Mouse (Mus musculus): ENCODE data around the gene Rps6ka2. TPM values are rescaled to one million over a fixed set of nuclear protein-coding genes. Genes with fewer than 3 reads are reported as not detected.
A peak's percentile ranks its signal among the peaks of the same experiment; 100 is the strongest.

Gene Rps6ka2
- polyA plus RNA-seq, 1 experiment from 2014 or later, result 22.7 TPM

DNA sequence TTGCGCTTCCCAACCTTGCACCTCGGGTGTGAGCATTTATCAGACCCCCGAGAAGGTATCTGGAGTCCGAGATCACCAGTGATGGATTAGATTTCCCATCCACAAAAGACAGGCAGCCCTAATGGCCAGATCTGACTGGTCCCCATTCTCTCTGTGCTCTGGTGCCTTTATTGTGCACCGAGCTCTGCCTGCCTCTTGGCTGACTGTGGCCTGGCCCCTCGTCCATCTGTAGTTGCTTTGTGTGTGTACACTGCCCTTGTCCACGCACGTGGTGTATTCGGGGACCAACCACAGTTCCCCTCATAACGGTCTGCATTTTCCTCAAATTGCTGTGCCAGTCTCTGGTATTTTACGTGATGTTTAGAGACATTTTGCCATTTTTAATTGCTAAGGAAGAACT lies 40.7 kb downstream of the Rps6ka2 start:
- H3K9ac ChIP-seq (replicated peaks; ENCODE audit: low read length), result no peak overlapping the region
- no peaks in the 10 kb centered on the region for H3K36me3 ChIP-seq (ENCODE audit: control insufficient read depth, insufficient read depth, low read length)
- no peak overlapping the region for H3K4me2 ChIP-seq (ENCODE audit: low read length)
- H3K27me3 ChIP-seq (ENCODE audit: control insufficient read depth, insufficient read depth, low read length), result no peaks in the 10 kb centered on the region
- H3K4me3 ChIP-seq (replicated peaks; ENCODE audit: low read depth, low read length), result no peak overlapping the region
- no peak for ATAC-seq (ENCODE audit: low FRiP score, low TSS enrichment)
- H3K4me1 ChIP-seq (ENCODE audit: control insufficient read depth, insufficient read depth, low read length), result peaks cover 21% of the 10 kb centered on the region
- WGBS, result 47% methylated on average over 11 of the region's 11 CpGs
- 0 out of 2 replicates have a peak overlapping the region, but pooled peaks have one; percentile 9 for H3K27ac ChIP-seq (replicated peaks; ENCODE audit: low read depth, low read length)
- no peak for DNase-seq
- no peaks in the 10 kb centered on the region for H3K9me3 ChIP-seq (ENCODE audit: control insufficient read depth, low read length)

DNA sequence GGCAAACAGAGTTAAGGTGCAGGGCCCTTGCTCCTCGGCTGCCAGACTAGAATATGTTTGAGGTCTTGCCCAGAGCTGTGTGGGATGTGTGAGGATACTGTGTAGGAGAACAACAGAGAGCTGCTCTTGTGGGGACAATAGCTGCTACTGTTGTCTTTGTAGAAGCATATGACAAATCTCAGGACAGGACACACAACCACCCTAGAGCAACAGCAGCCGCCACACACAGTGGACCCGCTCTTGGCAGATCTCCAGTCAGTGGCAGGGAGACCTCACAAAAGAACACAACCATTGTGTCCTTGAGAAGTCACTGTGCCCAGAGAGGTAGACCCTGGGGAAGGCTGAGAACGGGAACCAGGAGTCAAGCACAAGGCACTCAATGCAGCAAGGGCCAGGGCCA lies 42.0 kb downstream of the Rps6ka2 start:
- DNase-seq (no peak), ATAC-seq (ENCODE audit: low FRiP score, low TSS enrichment) (no peak)
- H3K27me3 ChIP-seq (ENCODE audit: control insufficient read depth, insufficient read depth, low read length), result no peaks in the 10 kb centered on the region
- 80% methylated on average over 4 of the region's 4 CpGs for WGBS
- H3K9me3 ChIP-seq (ENCODE audit: control insufficient read depth, low read length), result no peaks in the 10 kb centered on the region
- no peak overlapping the region for H3K4me2 ChIP-seq (ENCODE audit: low read length)
- peaks cover 19% of the 10 kb centered on the region for H3K4me1 ChIP-seq (ENCODE audit: control insufficient read depth, insufficient read depth, low read length)
- H3K9ac ChIP-seq (replicated peaks; ENCODE audit: low read length), result no peak overlapping the region
- no peak overlapping the region for H3K4me3 ChIP-seq (replicated peaks; ENCODE audit: low read depth, low read length)
- H3K36me3 ChIP-seq (ENCODE audit: control insufficient read depth, insufficient read depth, low read length), result no peaks in the 10 kb centered on the region
- no peak overlapping the region for H3K27ac ChIP-seq (replicated peaks; ENCODE audit: low read depth, low read length)

DNA sequence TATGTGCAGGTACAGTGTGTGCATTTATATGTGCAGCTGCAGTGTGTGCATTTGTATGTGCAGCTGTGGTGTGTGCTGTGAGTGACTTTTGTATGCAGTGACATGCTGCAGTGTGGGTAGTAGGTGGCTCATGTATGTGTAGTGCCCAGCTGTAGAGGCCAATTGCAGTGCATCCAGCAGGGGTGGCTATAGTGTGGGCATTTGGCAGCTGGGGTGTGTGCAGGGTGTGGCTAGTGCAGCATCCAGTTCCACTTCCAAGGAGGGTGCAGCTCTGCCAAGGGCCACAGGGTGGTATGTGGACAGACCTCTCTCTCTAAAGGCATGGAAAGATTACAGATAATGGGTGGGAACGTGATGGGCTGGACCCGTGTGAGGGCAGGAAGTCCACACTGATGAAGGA lies 43.3 kb downstream of the Rps6ka2 start:
- H3K9me3 ChIP-seq (ENCODE audit: control insufficient read depth, low read length), result no peaks in the 10 kb centered on the region
- no peaks in the 10 kb centered on the region for H3K27me3 ChIP-seq (ENCODE audit: control insufficient read depth, insufficient read depth, low read length)
- H3K4me2 ChIP-seq (ENCODE audit: low read length), result no peak overlapping the region
- no peaks in the 10 kb centered on the region for H3K36me3 ChIP-seq (ENCODE audit: control insufficient read depth, insufficient read depth, low read length)
- no peak overlapping the region for H3K27ac ChIP-seq (replicated peaks; ENCODE audit: low read depth, low read length)
- no peak overlapping the region for H3K9ac ChIP-seq (replicated peaks; ENCODE audit: low read length)
- H3K4me1 ChIP-seq (ENCODE audit: control insufficient read depth, insufficient read depth, low read length), result peaks cover 24% of the 10 kb centered on the region
- H3K4me3 ChIP-seq (replicated peaks; ENCODE audit: low read depth, low read length), result no peak overlapping the region
- WGBS, result 90% methylated on average over 2 of the region's 2 CpGs
- DNase-seq (no peak), ATAC-seq (ENCODE audit: low FRiP score, low TSS enrichment) (no peak)

DNA sequence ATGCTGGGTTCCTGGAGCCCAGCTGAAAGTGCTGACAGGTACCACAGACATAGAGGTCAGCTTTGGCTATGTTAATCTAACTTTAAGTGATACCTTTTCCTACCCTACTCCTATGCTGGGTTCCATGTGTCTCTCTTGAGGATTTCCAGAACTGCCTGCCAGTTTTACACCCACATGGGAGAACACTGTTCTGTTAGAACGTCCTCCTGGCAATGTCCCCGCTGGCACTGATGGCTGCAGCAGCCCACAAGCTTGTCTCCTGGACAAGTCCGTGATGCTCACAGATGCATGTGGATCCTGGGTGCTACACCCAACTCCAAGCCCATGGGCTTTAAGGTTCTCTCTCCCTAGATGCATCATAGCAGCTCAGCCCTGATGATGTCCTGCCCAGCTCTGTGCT lies 44.1 kb downstream of the Rps6ka2 start:
- Histone ChIP-seq H3K9ac (replicated peaks; ENCODE audit: low read length) (no peak overlapping the region), H3K9me3 (ENCODE audit: control insufficient read depth, low read length) (no peaks in the 10 kb centered on the region), H3K4me3 (replicated peaks; ENCODE audit: low read depth, low read length) (no peak overlapping the region), H3K27me3 (ENCODE audit: control insufficient read depth, insufficient read depth, low read length) (no peaks in the 10 kb centered on the region), H3K36me3 (ENCODE audit: control insufficient read depth, insufficient read depth, low read length) (no peaks in the 10 kb centered on the region), H3K27ac (replicated peaks; ENCODE audit: low read depth, low read length) (no peak overlapping the region), H3K4me1 (ENCODE audit: control insufficient read depth, insufficient read depth, low read length) (peaks cover 25% of the 10 kb centered on the region; the same call in 1 of the 2 replicates), H3K4me2 (ENCODE audit: low read length) (no peak overlapping the region)
- DNase-seq (no peak), ATAC-seq (ENCODE audit: low FRiP score, low TSS enrichment) (no peak)
- WGBS, result 91% methylated on average over 3 of the region's 3 CpGs

DNA sequence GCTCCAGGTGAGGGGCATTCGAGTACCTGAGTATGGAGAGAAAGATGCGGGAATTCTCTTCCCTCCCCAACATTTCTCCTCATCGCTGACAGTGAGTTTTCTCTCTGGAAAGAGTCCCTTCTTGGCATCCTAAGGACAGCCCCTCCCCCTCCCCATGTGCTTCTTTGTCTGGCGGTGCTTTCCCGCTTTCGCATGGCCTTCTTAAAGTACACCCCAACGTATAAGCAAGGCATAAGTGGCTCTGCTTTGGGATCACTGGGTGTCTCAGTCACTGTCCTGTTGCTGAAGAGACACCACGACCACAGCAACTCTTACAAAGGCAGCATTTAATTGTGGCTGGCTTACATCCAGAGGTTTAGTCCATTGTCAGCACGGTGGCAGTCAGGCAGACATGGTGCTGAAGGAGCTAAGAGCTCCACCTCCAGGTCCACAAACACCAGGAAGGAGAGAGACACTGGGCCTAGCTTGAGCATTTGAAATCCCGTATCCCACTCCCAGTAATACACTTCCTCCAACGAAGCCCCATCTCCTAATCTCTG lies 47.9 kb downstream of the Rps6ka2 start:
- H3K27ac ChIP-seq (replicated peaks; ENCODE audit: low read depth, low read length), result no peak overlapping the region
- H3K4me1 ChIP-seq (ENCODE audit: control insufficient read depth, insufficient read depth, low read length), result peaks cover 18% of the 10 kb centered on the region; the same call in 1 of the 2 replicates
- H3K36me3 ChIP-seq (ENCODE audit: control insufficient read depth, insufficient read depth, low read length), result no peaks in the 10 kb centered on the region
- ATAC-seq (ENCODE audit: low FRiP score, low TSS enrichment) (no peak), DNase-seq (peak; percentile 55)
- 69% methylated on average over 11 of the region's 11 CpGs for WGBS
- H3K4me2 ChIP-seq (ENCODE audit: low read length), result no peak overlapping the region
- no peaks in the 10 kb centered on the region for H3K9me3 ChIP-seq (ENCODE audit: control insufficient read depth, low read length)
- H3K4me3 ChIP-seq (replicated peaks; ENCODE audit: low read depth, low read length), result no peak overlapping the region
- no peaks in the 10 kb centered on the region for H3K27me3 ChIP-seq (ENCODE audit: control insufficient read depth, insufficient read depth, low read length)
- H3K9ac ChIP-seq (replicated peaks; ENCODE audit: low read length), result no peak overlapping the region

DNA sequence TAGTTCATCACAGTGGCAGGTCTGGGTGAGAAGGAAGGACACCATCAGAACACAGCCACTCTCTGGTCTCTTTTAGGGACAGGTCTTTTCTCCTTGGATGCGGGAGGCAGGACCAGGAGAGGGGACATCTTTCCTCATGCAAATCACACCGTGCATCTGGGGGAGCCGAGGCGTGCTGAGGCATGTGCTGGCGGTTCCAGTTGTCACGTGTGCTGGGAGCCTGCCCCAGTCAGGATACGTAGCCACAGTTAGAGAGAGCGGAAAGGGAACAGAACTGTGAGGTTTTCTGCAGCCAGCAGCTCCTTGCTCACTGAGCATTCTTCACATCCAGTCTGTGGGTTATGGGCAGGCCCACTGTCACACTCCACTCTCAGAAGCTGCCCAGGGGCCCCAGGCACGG lies 48.5 kb downstream of the Rps6ka2 start:
- no peaks in the 10 kb centered on the region for H3K9me3 ChIP-seq (ENCODE audit: control insufficient read depth, low read length)
- ATAC-seq (ENCODE audit: low FRiP score, low TSS enrichment) (no peak), DNase-seq (no peak)
- H3K4me2 ChIP-seq (ENCODE audit: low read length), result no peak overlapping the region
- H3K27me3 ChIP-seq (ENCODE audit: control insufficient read depth, insufficient read depth, low read length), result no peaks in the 10 kb centered on the region
- H3K4me1 ChIP-seq (ENCODE audit: control insufficient read depth, insufficient read depth, low read length), result peaks cover 18% of the 10 kb centered on the region; the same call in 1 of the 2 replicates
- no peak overlapping the region for H3K4me3 ChIP-seq (replicated peaks; ENCODE audit: low read depth, low read length)
- WGBS, result 93% methylated on average over 9 of the region's 9 CpGs
- H3K36me3 ChIP-seq (ENCODE audit: control insufficient read depth, insufficient read depth, low read length), result no peaks in the 10 kb centered on the region
- H3K9ac ChIP-seq (replicated peaks; ENCODE audit: low read length), result no peak overlapping the region
- H3K27ac ChIP-seq (replicated peaks; ENCODE audit: low read depth, low read length), result no peak overlapping the region

DNA sequence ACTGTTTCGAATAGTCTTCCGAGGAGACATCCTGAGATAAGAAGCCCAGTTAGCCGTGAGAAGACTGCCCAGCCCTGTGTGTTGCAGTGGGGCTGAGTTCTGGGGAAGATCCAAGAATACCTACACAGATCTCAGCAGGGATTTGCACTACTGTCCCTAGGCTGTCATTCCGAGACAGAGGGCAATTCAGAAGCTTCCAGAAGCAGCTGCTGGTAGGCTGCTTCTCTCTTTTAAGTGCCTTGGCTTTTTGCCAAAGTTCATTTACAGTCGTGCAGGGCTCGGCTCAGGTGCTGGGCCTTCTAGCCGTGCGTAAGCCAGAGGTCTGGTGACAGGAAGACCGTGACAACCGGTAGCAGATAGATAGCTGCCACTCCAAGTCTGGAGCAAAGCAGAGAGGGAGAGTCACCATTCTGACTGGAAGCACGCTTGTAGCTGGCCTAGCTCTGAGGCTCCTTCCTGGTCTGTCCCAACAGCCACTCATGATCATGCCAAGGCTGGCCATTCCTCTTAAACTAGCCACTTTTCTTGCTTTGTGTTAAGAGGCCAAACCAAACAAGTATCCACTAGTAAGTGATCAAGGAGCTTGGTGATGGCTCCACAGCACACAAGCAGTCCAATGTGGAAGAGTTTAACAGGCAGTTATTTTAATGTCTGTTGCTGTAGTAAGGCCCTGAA lies 49.3 kb downstream of the Rps6ka2 start:
- H3K4me1 ChIP-seq (ENCODE audit: control insufficient read depth, insufficient read depth, low read length), result peaks cover 18% of the 10 kb centered on the region; the same call in 1 of the 2 replicates
- peak; percentile 54 for DNase-seq
- 67% methylated on average over 11 of the region's 11 CpGs for WGBS

DNA sequence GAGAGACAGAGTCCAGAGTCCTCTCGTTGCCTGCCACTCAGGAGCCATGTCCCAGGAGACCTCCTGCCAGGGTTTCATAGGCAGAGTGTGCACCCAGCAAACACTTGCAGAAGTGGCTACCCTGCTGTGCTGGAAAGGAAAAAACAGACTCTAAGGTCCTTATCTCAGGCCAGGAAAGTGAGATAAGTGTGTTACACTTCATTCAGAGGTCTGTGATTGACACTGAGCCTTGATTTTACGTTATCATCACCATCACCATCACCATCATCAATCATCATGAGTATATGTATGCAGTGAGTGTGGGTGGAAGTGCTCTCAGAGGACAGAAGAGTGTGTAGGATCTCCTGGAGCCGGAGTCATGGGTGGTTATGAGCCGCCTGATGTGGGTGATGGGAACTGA lies 51.4 kb downstream of the Rps6ka2 start:
- Histone ChIP-seq H3K36me3 (ENCODE audit: control insufficient read depth, insufficient read depth, low read length) (no peaks in the 10 kb centered on the region), H3K27ac (replicated peaks; ENCODE audit: low read depth, low read length) (no peak overlapping the region), H3K4me2 (ENCODE audit: low read length) (no peak overlapping the region), H3K27me3 (ENCODE audit: control insufficient read depth, insufficient read depth, low read length) (no peaks in the 10 kb centered on the region), H3K9me3 (ENCODE audit: control insufficient read depth, low read length) (no peaks in the 10 kb centered on the region), H3K9ac (replicated peaks; ENCODE audit: low read length) (no peak overlapping the region), H3K4me3 (replicated peaks; ENCODE audit: low read depth, low read length) (no peak overlapping the region), H3K4me1 (ENCODE audit: control insufficient read depth, insufficient read depth, low read length) (peaks cover 15% of the 10 kb centered on the region; the same call in 1 of the 2 replicates)
- DNase-seq (no peak), ATAC-seq (ENCODE audit: low FRiP score, low TSS enrichment) (no peak)
- 90% methylated on average over 4 of the region's 4 CpGs for WGBS

More for the DNA sequence above, 49.3 kb downstream of the Rps6ka2 start:
- no peak overlapping the region for H3K9ac ChIP-seq (replicated peaks; ENCODE audit: low read length)
- no peaks in the 10 kb centered on the region for H3K9me3 ChIP-seq (ENCODE audit: control insufficient read depth, low read length)
- H3K36me3 ChIP-seq (ENCODE audit: control insufficient read depth, insufficient read depth, low read length), result no peaks in the 10 kb centered on the region
- H3K4me2 ChIP-seq (ENCODE audit: low read length), result no peak overlapping the region
- no peak for ATAC-seq (ENCODE audit: low FRiP score, low TSS enrichment)
- no peaks in the 10 kb centered on the region for H3K27me3 ChIP-seq (ENCODE audit: control insufficient read depth, insufficient read depth, low read length)
- no peak overlapping the region for H3K27ac ChIP-seq (replicated peaks; ENCODE audit: low read depth, low read length)
- H3K4me3 ChIP-seq (replicated peaks; ENCODE audit: low read depth, low read length), result no peak overlapping the region

DNA sequence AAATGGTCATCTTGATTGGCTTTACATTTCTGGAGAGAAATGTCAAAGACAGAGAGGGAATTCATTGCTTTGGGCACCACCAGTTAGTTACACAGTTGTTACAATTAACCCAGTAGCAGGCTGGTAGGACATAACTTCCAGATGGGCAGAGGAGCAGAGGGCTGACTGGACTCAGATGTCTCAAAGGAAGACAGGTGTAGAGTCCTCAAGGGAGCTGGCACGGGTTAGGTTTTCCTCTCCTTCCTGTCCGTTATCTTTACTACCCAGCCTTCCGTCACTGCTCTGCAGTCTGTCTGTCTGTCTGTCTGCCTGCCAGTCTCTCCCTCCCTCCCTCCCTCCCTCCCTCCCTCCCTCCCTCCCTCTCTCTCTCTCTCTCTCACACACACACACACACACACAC lies 52.3 kb downstream of the Rps6ka2 start:
- ATAC-seq (ENCODE audit: low FRiP score, low TSS enrichment) (no peak), DNase-seq (no peak)

More for the DNA sequence above, 52.3 kb downstream of the Rps6ka2 start:
- Histone ChIP-seq H3K9me3 (ENCODE audit: control insufficient read depth, low read length) (no peaks in the 10 kb centered on the region), H3K4me3 (replicated peaks; ENCODE audit: low read depth, low read length) (no peak overlapping the region), H3K9ac (replicated peaks; ENCODE audit: low read length) (no peak overlapping the region), H3K4me2 (ENCODE audit: low read length) (no peak overlapping the region), H3K27me3 (ENCODE audit: control insufficient read depth, insufficient read depth, low read length) (no peaks in the 10 kb centered on the region), H3K36me3 (ENCODE audit: control insufficient read depth, insufficient read depth, low read length) (no peaks in the 10 kb centered on the region), H3K4me1 (ENCODE audit: control insufficient read depth, insufficient read depth, low read length) (peaks cover 15% of the 10 kb centered on the region; the same call in 1 of the 2 replicates), H3K27ac (replicated peaks; ENCODE audit: low read depth, low read length) (no peak overlapping the region)
- 86% methylated on average over 3 of the region's 3 CpGs for WGBS
